Mouse (Mus musculus): ENCODE data around the gene BC030867.

DNA sequence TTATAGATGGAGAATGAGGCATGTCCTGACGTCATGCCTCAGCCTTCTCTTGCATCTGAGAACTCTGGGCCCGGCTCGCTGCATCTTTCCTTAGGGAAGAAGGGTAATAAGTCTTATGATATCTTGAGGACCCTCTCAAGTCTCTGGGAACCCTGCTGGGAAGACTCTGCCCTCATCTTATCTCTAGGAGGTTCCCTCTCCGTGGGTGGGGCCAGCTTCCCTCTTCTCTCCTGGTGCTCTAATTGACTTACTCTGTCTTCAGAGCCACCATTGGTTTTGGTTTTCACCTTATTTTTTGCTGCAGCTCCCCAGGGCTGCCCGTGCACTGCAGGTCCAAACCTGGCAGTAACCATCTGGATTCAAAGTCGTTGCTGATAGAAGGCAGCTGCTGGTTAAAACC lies 9.4 kb downstream of the BC030867 start:
- TF ChIP-seq CTCF (IDR thresholded peaks at IDR 0.05; ENCODE audit: extremely low read depth, insufficient read length, insufficient replicate concordance, low read depth, low read length) (no peak), POLR2A (IDR thresholded peaks at IDR 0.05; ENCODE audit: low read depth, low read length) (no peak)
